Mouse (Mus musculus) CH12.LX (cell line): ENCODE results near the gene Synj2. TPM values are rescaled to one million over a fixed set of nuclear protein-coding genes. Genes with fewer than 3 reads are reported as not detected.

Experiments used
- DNase-seq: peaks from one replicate; pipeline ENCODE4 v3.0.0-alpha.2; 2013; ENCODE audit errors: extremely low read depth
- H3K27ac ChIP-seq: 2 replicates; pipeline ENCODE4 v1.5.1; 2012; ENCODE audit warnings: low read depth, mild to moderate bottlenecking, control low read depth, moderate library complexity; ENCODE audit not compliant: insufficient read depth
- H3K27me3 ChIP-seq: replicated peaks from 2 replicates; pipeline ENCODE3; 2012; ENCODE audit warnings: inconsistent platforms
- H3K36me3 ChIP-seq, 2 experiments: replicated peaks in 1 of 2; 2 replicates each; pipeline versions ENCODE3 to v1.6.1; 2012; ENCODE audit warnings: inconsistent platforms in 1 of 2, low read length in 1 of 2, mild to moderate bottlenecking in 1 of 2, mixed read lengths in 1 of 2, moderate library complexity in 1 of 2; ENCODE audit not compliant: control insufficient read depth in 1 of 2, insufficient read depth in 1 of 2
- H3K4me1 ChIP-seq, 2 experiments: 2 replicates each; pipeline ENCODE4 v1.6.1; 2012; ENCODE audit warnings: inconsistent platforms in 1 of 2, moderate library complexity in 1 of 2; ENCODE audit not compliant: insufficient read depth in 2 of 2, control insufficient read depth in 1 of 2
- H3K4me2 ChIP-seq: 2 replicates; pipeline ENCODE4 v1.6.1; 2012; ENCODE audit warnings: low read depth, mild to moderate bottlenecking, control low read depth; ENCODE audit not compliant: poor library complexity, insufficient read depth, severe bottlenecking
- H3K4me3 ChIP-seq, 3 experiments: fragments of 150-350 bp in 1 of 3; sonication (generic) in 1 of 3; replicated peaks in 1 of 3; 2 replicates each; pipeline versions ENCODE3 to v1.5.1; 2011 to 2012; ENCODE audit warnings: low read depth in 2 of 3, low read length in 2 of 3, mild to moderate bottlenecking in 2 of 3, moderate library complexity in 2 of 3, control low read depth in 1 of 3, improper control_type of control experiment in 1 of 3, inconsistent platforms in 1 of 3, mixed read lengths in 1 of 3; ENCODE audit not compliant: poor library complexity in 1 of 3
- H3K79me2 ChIP-seq: replicated peaks from 2 replicates; pipeline ENCODE4 v1.6.1; 2012; ENCODE audit warnings: mild to moderate bottlenecking, moderate library complexity; ENCODE audit not compliant: control insufficient read depth, poor library complexity, insufficient read depth, severe bottlenecking; ENCODE audit errors: extremely low read depth
- H3K9ac ChIP-seq: 2 replicates; pipeline ENCODE4 v1.6.1; 2012; ENCODE audit warnings: low read depth, mild to moderate bottlenecking, control low read depth, moderate library complexity; ENCODE audit not compliant: insufficient read depth
- H3K9me3 ChIP-seq: replicated peaks from 2 replicates; pipeline ENCODE3; 2012; ENCODE audit warnings: low read length, inconsistent platforms, mixed read lengths
- BHLHE40 ChIP-seq: IDR thresholded peaks from 2 replicates; pipeline ENCODE4 v1.6.1; 2011; ENCODE audit warnings: mild to moderate bottlenecking, low read depth, low read length, improper control_type of control experiment
- CHD1 ChIP-seq: IDR thresholded peaks from 2 replicates; pipeline ENCODE4 v1.6.1; 2012; ENCODE audit warnings: low read depth, low read length, improper control_type of control experiment, inconsistent platforms
- CTCF ChIP-seq, 2 experiments: IDR thresholded peaks in 1 of 2; conservative IDR thresholded peaks in 1 of 2; 2 replicates each; pipeline ENCODE4 v1.5.1; 2011 to 2012; ENCODE audit warnings: low read depth in 2 of 2, low read length in 2 of 2, improper control_type of control experiment in 1 of 2, inconsistent platforms in 1 of 2, mild to moderate bottlenecking in 1 of 2, moderate library complexity in 1 of 2
- GABPA ChIP-seq: IDR thresholded peaks from 2 replicates; pipeline ENCODE4 v1.6.1; 2012; ENCODE audit warnings: low read depth, low read length, improper control_type of control experiment, inconsistent platforms; ENCODE audit not compliant: insufficient replicate concordance
- HCFC1 ChIP-seq: IDR thresholded peaks from 2 replicates; pipeline ENCODE4 v1.6.1; 2012; ENCODE audit warnings: low read depth, mild to moderate bottlenecking, inconsistent platforms, low read length, improper control_type of control experiment
- KAT2A ChIP-seq: IDR thresholded peaks from 2 replicates; pipeline ENCODE4 v1.6.1; 2012; ENCODE audit warnings: low read length, improper control_type of control experiment, inconsistent platforms; ENCODE audit not compliant: insufficient replicate concordance
- MAX ChIP-seq: IDR thresholded peaks from 2 replicates; pipeline ENCODE4 v1.6.1; 2011; ENCODE audit warnings: low read length, improper control_type of control experiment
- MAZ ChIP-seq: IDR thresholded peaks from 2 replicates; pipeline ENCODE4 v1.6.1; 2012; ENCODE audit warnings: low read depth, mild to moderate bottlenecking, inconsistent platforms, low read length, improper control_type of control experiment, moderate library complexity
- MEF2A ChIP-seq: IDR thresholded peaks from 2 replicates; pipeline ENCODE4 v1.6.1; 2014; ENCODE audit warnings: low read depth, mild to moderate bottlenecking, inconsistent platforms, low read length, improper control_type of control experiment, borderline replicate concordance
- MXI1 ChIP-seq: IDR thresholded peaks from 2 replicates; pipeline ENCODE4 v1.6.1; 2011; ENCODE audit warnings: mild to moderate bottlenecking, low read depth, low read length, improper control_type of control experiment
- MYC ChIP-seq: IDR thresholded peaks from 2 replicates; pipeline ENCODE4 v1.6.1; 2011; ENCODE audit warnings: low read depth, mild to moderate bottlenecking, improper control_type of control experiment, low read length
- NELFE ChIP-seq: IDR thresholded peaks from 2 replicates; pipeline ENCODE4 v1.6.1; 2011; ENCODE audit warnings: low read depth, low read length, improper control_type of control experiment
- SIN3A ChIP-seq: IDR thresholded peaks from 2 replicates; pipeline ENCODE4 v1.6.1; 2012; ENCODE audit warnings: low read length, improper control_type of control experiment, inconsistent platforms
- SMC3 ChIP-seq: IDR thresholded peaks from 2 replicates; pipeline ENCODE4 v1.6.1; 2011; ENCODE audit warnings: low read depth, low read length, improper control_type of control experiment
- UBTF ChIP-seq: IDR thresholded peaks from 2 replicates; pipeline ENCODE4 v1.6.1; 2012; ENCODE audit warnings: low read depth, mild to moderate bottlenecking, inconsistent platforms, low read length, improper control_type of control experiment, moderate library complexity
- ZC3H11A ChIP-seq: IDR thresholded peaks from 2 replicates; pipeline ENCODE4 v1.6.1; 2012; ENCODE audit warnings: low read depth, mild to moderate bottlenecking, inconsistent platforms, low read length, improper control_type of control experiment
- ZKSCAN1 ChIP-seq: IDR thresholded peaks from 2 replicates; pipeline ENCODE4 v1.6.1; 2012; ENCODE audit warnings: low read depth, inconsistent platforms, low read length, improper control_type of control experiment, borderline replicate concordance
- dilution Hi-C: fragments of 300-500 bp; cut with MboI; formaldehyde crosslinking; loops from 2 replicates; pipeline ENCODE4 v1.14.3; 2020; ENCODE audit warnings: low sequenced_read_pairs; ENCODE audit not compliant: extremely low pct_unique_long_range_greater_than_20kb, extremely low pct_ligation_motif_present
- in situ Hi-C: fragments of 300-500 bp; cut with MboI; formaldehyde crosslinking; loops from 3 replicates; pipeline ENCODE4 v1.14.3; 2019; ENCODE audit warnings: low sequenced_read_pairs, low pct_ligation_motif_present, low pct_unique_long_range_greater_than_20kb, mixed read lengths
- polyA plus RNA-seq: library from polyadenylated mRNA; unstranded; fragments of >175 nt; gene quantifications from 2 replicates; pipeline ENCODE4 v1.2.1, GENCODE M21; 2012; ENCODE audit warnings: low read depth; ENCODE audit not compliant: insufficient read length
- total RNA-seq, 2 experiments: library from RNA; depleted of rRNA; stranded (reverse); fragments of 300-350 nt in 1 of 2; fragments of >200 nt in 1 of 2; gene quantifications; 2 replicates each; pipeline ENCODE4 v1.2.3; 2012 to 2014

Synj2 gene
- total and polyA plus RNA-seq, 3 experiments, result 5.3 to 10.9 (median 6.8) TPM

GRCm38 (mm10) chr17:5963766-5964165 lies 22.7 kb downstream of the Synj2 start:
- no peak for TF ChIP-seq NELFE
- no peak for TF ChIP-seq SIN3A
- no peak for TF ChIP-seq CHD1
- TF ChIP-seq HCFC1, result no peak
- TF ChIP-seq MYC, result no peak
- TF ChIP-seq CTCF (conservative IDR thresholded peaks at IDR 0.05 in 1 of 2, IDR thresholded peaks at IDR 0.05 in 1 of 2; ENCODE audit: low read depth in 2 of 2, low read length in 2 of 2), result no peak
- TF ChIP-seq GABPA, result no peak
- no peak for TF ChIP-seq MEF2A
- TF ChIP-seq MXI1, result no peak
- no peak for TF ChIP-seq UBTF
- TF ChIP-seq MAZ, result no peak
- no peak for TF ChIP-seq MAX
- no peak for TF ChIP-seq SMC3
- no peak for TF ChIP-seq ZKSCAN1
- no peak for TF ChIP-seq ZC3H11A
- TF ChIP-seq BHLHE40, result no peak
- in situ Hi-C loops, result no loop called here
- Histone ChIP-seq H3K9ac (no peak overlapping the region), H3K27ac (no peak overlapping the region), H3K79me2 (no peaks in the 10 kb centered on the region), H3K4me3 (no peak overlapping the region), H3K4me1 (peaks cover 2 to 16% of the 10 kb centered on the region in 2 experiments; a peak in 2 of 4 replicates), H3K36me3 (peaks cover 0 to 2% of the 10 kb centered on the region in 2 experiments), H3K4me2 (no peak overlapping the region), H3K9me3 (no peaks in the 10 kb centered on the region), H3K27me3 (no peaks in the 10 kb centered on the region)
- DNase-seq, result no peak
- dilution Hi-C loops, result no loop called here

- no peak for TF ChIP-seq KAT2A
- no peak for TF ChIP-seq MEF2A
These were observed 24.2 kb downstream of the Synj2 start for GRCm38 (mm10) chr17:5965084-5965781.

More at GRCm38 (mm10) chr17:5965084-5965781, 24.2 kb downstream of the Synj2 start:
- Histone ChIP-seq H3K4me1 (peaks cover 7 to 23% of the 10 kb centered on the region in 2 experiments), H3K27me3 (no peaks in the 10 kb centered on the region), H3K4me3 (no peak overlapping the region), H3K4me2 (no peak overlapping the region), H3K9ac (no peak overlapping the region), H3K9me3 (no peaks in the 10 kb centered on the region), H3K79me2 (no peaks in the 10 kb centered on the region), H3K36me3 (no peaks in the 10 kb centered on the region), H3K27ac (no peak overlapping the region)
- no peak for DNase-seq
- dilution Hi-C loops, result no loop called here
- in situ Hi-C loops, result no loop called here
